Mouse (Mus musculus) MEL (cell line): Measurements from ENCODE around the gene Pknox2.

Experiments
- CHD1 ChIP-seq: IDR thresholded peaks from 2 replicates; pipeline ENCODE4 v1.6.1; 2012; ENCODE audit warnings: low read depth, mild to moderate bottlenecking, inconsistent platforms, low read length, improper control_type of control experiment
- CTCF ChIP-seq, 3 experiments: IDR thresholded peaks in 2 of 3; conservative IDR thresholded peaks in 1 of 3; 2 replicates each; pipeline ENCODE4 v1.5.1; 2011 to 2012; ENCODE audit warnings: low read length in 3 of 3, low read depth in 2 of 3, mild to moderate bottlenecking in 2 of 3, improper control_type of control experiment in 1 of 3, inconsistent platforms in 1 of 3, mixed read lengths in 1 of 3, moderate library complexity in 1 of 3; ENCODE audit not compliant: control insufficient read depth in 1 of 3, insufficient read depth in 1 of 3, poor library complexity in 1 of 3, severe bottlenecking in 1 of 3
- GATA1 ChIP-seq: IDR thresholded peaks from 2 replicates; pipeline ENCODE4 v1.6.1; 2011; ENCODE audit warnings: low read depth, low read length, improper control_type of control experiment
- HCFC1 ChIP-seq: IDR thresholded peaks from 2 replicates; pipeline ENCODE4 v1.6.1; 2012; ENCODE audit warnings: low read depth, mild to moderate bottlenecking, inconsistent platforms, low read length, improper control_type of control experiment, moderate library complexity
- MAX ChIP-seq: IDR thresholded peaks from 2 replicates; pipeline ENCODE4 v1.6.1; 2011; ENCODE audit warnings: low read length, improper control_type of control experiment
- POLR2A ChIP-seq, 2 experiments: IDR thresholded peaks; 2 replicates each; pipeline ENCODE4 v1.6.1; 2011 to 2012; ENCODE audit warnings: low read length in 2 of 2, mild to moderate bottlenecking in 2 of 2, control low read depth in 1 of 2, improper control_type of control experiment in 1 of 2, low read depth in 1 of 2, moderate library complexity in 1 of 2; ENCODE audit not compliant: control insufficient read depth in 1 of 2, insufficient read depth in 1 of 2, poor library complexity in 1 of 2
- POLR2AphosphoS5 ChIP-seq: IDR thresholded peaks from 2 replicates; pipeline ENCODE4 v1.6.1; 2012; ENCODE audit warnings: low read depth, borderline replicate concordance, mild to moderate bottlenecking, inconsistent platforms, low read length, moderate library complexity, mixed read lengths
- RCOR1 ChIP-seq: IDR thresholded peaks from 2 replicates; pipeline ENCODE4 v1.6.1; 2012; ENCODE audit warnings: low read depth, mild to moderate bottlenecking, inconsistent platforms, low read length, improper control_type of control experiment
- SMC3 ChIP-seq: IDR thresholded peaks from 2 replicates; pipeline ENCODE4 v1.6.1; 2011; ENCODE audit warnings: low read depth, low read length, improper control_type of control experiment
- ZC3H11A ChIP-seq: IDR thresholded peaks from 2 replicates; pipeline ENCODE4 v1.6.1; 2012; ENCODE audit warnings: low read depth, mild to moderate bottlenecking, inconsistent platforms, low read length, improper control_type of control experiment

GRCm38 (mm10) chr9:36961874-36962273, 185.3 kb downstream of the Pknox2 start:
- no peak for TF ChIP-seq MAX
- no peak for TF ChIP-seq CTCF (IDR thresholded peaks at IDR 0.05 in 2 of 3, conservative IDR thresholded peaks at IDR 0.05 in 1 of 3; ENCODE audit: control insufficient read depth in 1 of 3, insufficient read depth in 1 of 3, low read depth in 2 of 3, low read length in 3 of 3, poor library complexity in 1 of 3, severe bottlenecking in 1 of 3)
- TF ChIP-seq HCFC1, result no peak
- no peak for TF ChIP-seq POLR2AphosphoS5
- no peak for TF ChIP-seq SMC3
- TF ChIP-seq GATA1, result no peak
- TF ChIP-seq ZC3H11A, result no peak
- no peak for TF ChIP-seq RCOR1
- TF ChIP-seq POLR2A (IDR thresholded peaks at IDR 0.05; ENCODE audit: control insufficient read depth in 1 of 2, insufficient read depth in 1 of 2, low read depth in 1 of 2, low read length in 2 of 2, poor library complexity in 1 of 2), result no peak
- TF ChIP-seq CHD1, result no peak
